Mouse (Mus musculus): ENCODE measurements around the gene Rxfp1.

DNA sequence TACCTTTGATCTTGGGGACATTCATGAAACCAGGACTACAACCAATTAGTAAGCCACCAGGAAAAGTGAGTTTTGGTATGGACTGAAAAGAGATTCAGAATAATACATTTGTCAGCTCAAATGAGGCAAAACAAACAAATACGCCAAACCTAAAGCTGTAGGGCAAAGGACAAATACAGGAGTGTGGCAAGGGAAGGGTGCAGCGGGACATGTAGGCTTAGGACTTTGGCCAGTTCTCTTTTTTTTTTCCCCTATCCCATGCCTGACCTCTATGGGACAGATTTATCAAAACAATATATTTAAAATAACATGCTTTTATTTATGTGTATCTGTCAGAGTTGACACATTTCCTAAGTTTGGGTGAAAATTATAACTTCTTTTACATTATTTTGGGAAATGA lies 127.8 kb downstream of the Rxfp1 start:
- no peak for TF ChIP-seq CTCF (IDR thresholded peaks at IDR 0.05)
- TF ChIP-seq EP300 (IDR thresholded peaks at IDR 0.05): no peak
